Mouse (Mus musculus) megakaryocyte, embryonic 14.5 days (primary cell): ENCODE data around the gene Thy1.

ENCODE experiments used
- FLI1 ChIP-seq: IDR thresholded peaks from 2 replicates; pipeline ENCODE4 v1.6.1; 2012; ENCODE audit warnings: low read length, inconsistent platforms, mixed read lengths
- GATA1 ChIP-seq: IDR thresholded peaks from 3 replicates; pipeline ENCODE4 v1.6.1; 2012; ENCODE audit warnings: mixed read lengths, low read length, inconsistent platforms, borderline replicate concordance

DNA sequence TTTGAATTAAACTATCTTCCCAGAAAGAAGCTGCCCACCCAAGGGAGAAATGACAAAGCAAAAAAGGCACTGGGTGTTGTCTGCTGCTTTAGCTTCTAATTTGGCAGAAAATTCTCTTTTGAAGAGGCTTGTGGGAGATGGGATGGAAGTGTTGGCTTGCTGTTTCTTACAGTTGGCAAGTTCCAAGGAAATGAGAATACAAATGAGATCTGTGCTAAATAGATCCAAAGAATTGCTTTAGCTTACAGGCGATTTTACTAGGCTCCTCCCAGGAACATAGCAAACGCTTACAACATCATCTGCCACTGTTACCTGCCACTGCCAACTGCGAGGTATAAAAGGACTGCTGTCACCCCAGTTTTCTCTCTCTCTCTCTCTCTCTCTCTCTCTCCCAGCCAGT lies 38.8 kb upstream of the Thy1 start:
- TF ChIP-seq GATA1 (no peak), FLI1 (no peak)
